Mouse (Mus musculus): ENCODE measurements around the gene Capn5. TPM values are rescaled to one million over a fixed set of nuclear protein-coding genes. Genes with fewer than 3 reads are reported as not detected.

Capn5 gene
- total and polyA plus RNA-seq, 3 experiments: 0.04 to 0.54 TPM; not detected in 1

- no peaks in the 10 kb centered on the region for H3K36me3 ChIP-seq (ENCODE audit: control insufficient read depth in 1 of 2, insufficient read depth in 2 of 2, low read length in 2 of 2)
- no peak overlapping the region for H3K27ac ChIP-seq (ENCODE audit: control insufficient read depth, low read depth, low read length)
- no peak for DNase-seq (ENCODE audit: low read depth, low spot score)
- peaks cover 0 to 3% of the 10 kb centered on the region in 2 experiments; a peak in 2 of 4 replicates for H3K27me3 ChIP-seq (ENCODE audit: control insufficient read depth in 1 of 2, insufficient read depth in 2 of 2, low read length in 2 of 2)
- no peaks in the 10 kb centered on the region for H3K79me2 ChIP-seq (ENCODE audit: control insufficient read depth, insufficient read depth, low read length, poor library complexity)
- no peak for TF ChIP-seq NRF1 (IDR thresholded peaks at IDR 0.05; ENCODE audit: insufficient read depth, low read depth, low read length, poor library complexity, severe bottlenecking)
- TF ChIP-seq ZNF384 (IDR thresholded peaks at IDR 0.05; ENCODE audit: low read depth, low read length): no peak
- TF ChIP-seq TCF12 (IDR thresholded peaks at IDR 0.05; ENCODE audit: low read depth, low read length): no peak
- TF ChIP-seq NELFE (IDR thresholded peaks at IDR 0.05; ENCODE audit: low read depth, low read length): no peak
- TF ChIP-seq ZKSCAN1 (IDR thresholded peaks at IDR 0.05; ENCODE audit: low read depth, low read length): no peak
- no peak for TF ChIP-seq SMC3 (IDR thresholded peaks at IDR 0.05; ENCODE audit: low read depth, low read length)
- no peak for TF ChIP-seq USF1 (IDR thresholded peaks at IDR 0.05; ENCODE audit: low read depth, low read length)
- TF ChIP-seq POLR2AphosphoS2 (IDR thresholded peaks at IDR 0.05; ENCODE audit: low read length): no peak
- TF ChIP-seq MAFK (IDR thresholded peaks at IDR 0.05; ENCODE audit: borderline replicate concordance, low read depth, low read length): no peak
- no peak for TF ChIP-seq CHD2 (IDR thresholded peaks at IDR 0.05; ENCODE audit: low read length)
- no peak for TF ChIP-seq POLR2AphosphoS5 (IDR thresholded peaks at IDR 0.05; ENCODE audit: borderline replicate concordance, low read depth, low read length)
- TF ChIP-seq HCFC1 (IDR thresholded peaks at IDR 0.05; ENCODE audit: low read depth, low read length): no peak
- no peak overlapping the region for H3K4me3 ChIP-seq (ENCODE audit: control insufficient read depth in 1 of 2, insufficient read depth in 1 of 2, low read depth in 2 of 2, low read length in 2 of 2)
- H3K9me3 ChIP-seq (replicated peaks; ENCODE audit: insufficient read depth, low read length): no peaks in the 10 kb centered on the region
- no peak overlapping the region for H3K9ac ChIP-seq (ENCODE audit: control insufficient read depth, low read depth, low read length, poor library complexity, severe bottlenecking)
- H3K4me1 ChIP-seq (ENCODE audit: control insufficient read depth in 1 of 2, insufficient read depth in 2 of 2, low read length in 2 of 2): no peaks in the 10 kb centered on the region
Observed at GRCm38 (mm10) chr7:98119961-98120232, 58.2 kb downstream of the Capn5 start.

GRCm38 (mm10) chr7:98119179-98119960 is 58.7 kb downstream of the Capn5 start, which contains the start of gene Myo7a:
Gene Myo7a, minus strand, starts transcription at chr7:98119524.
- TF ChIP-seq TBP (IDR thresholded peaks at IDR 0.05; ENCODE audit: low read depth, low read length): no peak
- no peak for TF ChIP-seq CTCF (IDR thresholded peaks at IDR 0.05 in 2 of 3, conservative IDR thresholded peaks at IDR 0.05 in 1 of 3; ENCODE audit: control insufficient read depth in 1 of 3, insufficient read depth in 1 of 3, low read depth in 2 of 3, low read length in 3 of 3, poor library complexity in 1 of 3, severe bottlenecking in 1 of 3)
- no peak for TF ChIP-seq USF2 (IDR thresholded peaks at IDR 0.05; ENCODE audit: borderline replicate concordance in 1 of 2, insufficient read depth in 1 of 2, low read depth in 1 of 2, low read length in 2 of 2)
- TF ChIP-seq CHD1 (IDR thresholded peaks at IDR 0.05; ENCODE audit: low read depth, low read length): no peak
- no peak for TF ChIP-seq MAZ (IDR thresholded peaks at IDR 0.05; ENCODE audit: low read depth, low read length)
- TF ChIP-seq TCF12 (IDR thresholded peaks at IDR 0.05; ENCODE audit: low read depth, low read length): no peak
- TF ChIP-seq MYB (IDR thresholded peaks at IDR 0.05; ENCODE audit: low read depth, low read length): no peak
- TF ChIP-seq POLR2AphosphoS5 (IDR thresholded peaks at IDR 0.05; ENCODE audit: borderline replicate concordance, low read depth, low read length): no peak
- TF ChIP-seq MAX (IDR thresholded peaks at IDR 0.05; ENCODE audit: low read length): no peak
- no peak for TF ChIP-seq KAT2A (conservative IDR thresholded peaks at IDR 0.05; ENCODE audit: low read depth, low read length)
- TF ChIP-seq ZMIZ1 (IDR thresholded peaks at IDR 0.05; ENCODE audit: low read depth, low read length): no peak
- no peak for TF ChIP-seq HCFC1 (IDR thresholded peaks at IDR 0.05; ENCODE audit: low read depth, low read length)
- no peak for TF ChIP-seq NRF1 (IDR thresholded peaks at IDR 0.05; ENCODE audit: insufficient read depth, low read depth, low read length, poor library complexity, severe bottlenecking)
- no peak for TF ChIP-seq ZNF384 (IDR thresholded peaks at IDR 0.05; ENCODE audit: low read depth, low read length)
- Histone ChIP-seq H3K79me2 (ENCODE audit: control insufficient read depth, insufficient read depth, low read length, poor library complexity) (no peaks in the 10 kb centered on the region), H3K27me3 (ENCODE audit: control insufficient read depth in 1 of 2, insufficient read depth in 2 of 2, low read length in 2 of 2) (peaks cover 0 to 3% of the 10 kb centered on the region in 2 experiments; a peak in 2 of 4 replicates), H3K9me3 (replicated peaks; ENCODE audit: insufficient read depth, low read length) (no peaks in the 10 kb centered on the region), H3K4me1 (ENCODE audit: control insufficient read depth in 1 of 2, insufficient read depth in 2 of 2, low read length in 2 of 2) (no peaks in the 10 kb centered on the region), H3K9ac (ENCODE audit: control insufficient read depth, low read depth, low read length, poor library complexity, severe bottlenecking) (peak within 1 kb of the TSS; percentile 25), H3K27ac (ENCODE audit: control insufficient read depth, low read depth, low read length) (no peak within 1 kb of the TSS), H3K4me3 (ENCODE audit: control insufficient read depth in 1 of 2, insufficient read depth in 1 of 2, low read depth in 2 of 2, low read length in 2 of 2) (peak within 1 kb of the TSS; percentile 49; a peak in 3 of 4 replicates), H3K36me3 (ENCODE audit: control insufficient read depth in 1 of 2, insufficient read depth in 2 of 2, low read length in 2 of 2) (no peaks in the 10 kb centered on the region)
- no peak for DNase-seq (ENCODE audit: low read depth, low spot score)

All from MEL (cell line).